Mouse (Mus musculus) kidney, adult 2 months (tissue): ENCODE data around the gene Clec1b.

ENCODE experiments used
- CTCF ChIP-seq: fragments of 200-500 bp; conservative IDR thresholded peaks from 2 replicates; pipeline ENCODE4 v1.5.1; 2011; ENCODE audit warnings: low read depth, mild to moderate bottlenecking, control low read depth, low read length, moderate library complexity, mixed read lengths; ENCODE audit not compliant: insufficient read depth, insufficient read length
- POLR2A ChIP-seq: fragments of 200-500 bp; IDR thresholded peaks from one replicate; pipeline ENCODE4 v1.6.1; 2011; ENCODE audit warnings: low read depth, low read length, control low read depth

- TF ChIP-seq POLR2A (no peak), CTCF (no peak)
Observed at GRCm38 (mm10) chr6:129355774-129356173, 41.3 kb upstream of the Clec1b start.
